Mouse (Mus musculus) lung, embryonic 14.5 days (tissue): ENCODE results near the gene Dph5. TPM values are rescaled to one million over a fixed set of nuclear protein-coding genes. Genes with fewer than 3 reads are reported as not detected.

Experiments used
- ATAC-seq: fragments of 200-750 bp; cut with Nextera tagmentation; 2 replicates; pipeline ENCODE4 v1.8.0; 2017; ENCODE audit warnings: mild to moderate bottlenecking, moderate TSS enrichment, moderate library complexity; ENCODE audit not compliant: insufficient read depth
- DNase-seq: peaks from one replicate; pipeline ENCODE4 v3.0.0-alpha.2; 2015
- H3K27ac ChIP-seq: fragments of 300-500 bp; sonication (generic); 2 replicates; pipeline ENCODE4 v1.5.1; 2014; ENCODE audit warnings: low read depth, mild to moderate bottlenecking, moderate library complexity
- H3K27me3 ChIP-seq: fragments of 300-500 bp; sonication (generic); 2 replicates; pipeline ENCODE4 v1.6.1; 2014; ENCODE audit warnings: low read length, control low read depth; ENCODE audit not compliant: insufficient read depth
- H3K36me3 ChIP-seq: fragments of 300-500 bp; sonication (generic); 2 replicates; pipeline ENCODE4 v1.6.1; 2014; ENCODE audit warnings: control low read depth; ENCODE audit not compliant: insufficient read depth
- H3K4me1 ChIP-seq: fragments of 300-500 bp; sonication (generic); 2 replicates; pipeline ENCODE4 v1.6.1; 2014; ENCODE audit warnings: antibody characterized with exemption, control low read depth; ENCODE audit not compliant: insufficient read depth
- H3K4me2 ChIP-seq: fragments of 300-500 bp; sonication (generic); 2 replicates; pipeline ENCODE4 v1.6.1; 2014; ENCODE audit warnings: mild to moderate bottlenecking
- H3K4me3 ChIP-seq: fragments of 300-500 bp; sonication (generic); 2 replicates; pipeline ENCODE4 v1.5.1; 2014; ENCODE audit warnings: low read depth, low read length
- H3K9ac ChIP-seq: fragments of 300-500 bp; sonication (generic); 2 replicates; pipeline ENCODE4 v1.6.1; 2014
- H3K9me3 ChIP-seq: fragments of 300-500 bp; sonication (generic); 2 replicates; pipeline ENCODE4 v1.6.1; 2016; ENCODE audit warnings: low read depth, low read length, control low read depth
- CTCF ChIP-seq: IDR thresholded peaks from 2 replicates; pipeline ENCODE4 v1.5.1; 2016; ENCODE audit warnings: antibody characterized with exemption, low read depth
- WGBS: fragments of 180-500 bp; shearing (Covaris S2); extraction: QIAGEN DNeasy Blood & Tissue Kit; methylation state at CpG from one replicate; pipeline ENCODE4 v1.1.7; 2014; 5-methylcytosine and 5-hydroxymethylcytosine counted together
- polyA plus RNA-seq: library from polyadenylated mRNA; unstranded; fragments of >200 nt; fragmentation: Nextera tagmentation; extraction: Ambion mirVana; gene quantifications from 2 replicates; pipeline ENCODE4 v1.2.1, GENCODE M21; 2014

Gene Dph5
- polyA plus RNA-seq, 1 experiment from 2014 or later, result 28.0 TPM

- Histone ChIP-seq H3K27ac (no peak overlapping the region), H3K36me3 (peaks cover 56% of the 10 kb centered on the region), H3K27me3 (no peaks in the 10 kb centered on the region), H3K9ac (no peak overlapping the region), H3K4me1 (no peaks in the 10 kb centered on the region), H3K9me3 (no peaks in the 10 kb centered on the region), H3K4me3 (no peak overlapping the region), H3K4me2 (no peak overlapping the region)
- no peak for DNase-seq
- no peak for TF ChIP-seq CTCF
- WGBS, result 80% methylated on average over 4 of the region's 4 CpGs
- ATAC-seq, result no peak
These were observed 64.7 kb downstream of the Dph5 start for GRCm38 (mm10) chr3:115952356-115952755.

GRCm38 (mm10) chr3:115953088-115953487 lies 65.5 kb downstream of the Dph5 start:
- no peak overlapping the region for H3K9ac ChIP-seq
- no peak for DNase-seq
- H3K36me3 ChIP-seq, result peaks cover 57% of the 10 kb centered on the region
- no peak overlapping the region for H3K4me2 ChIP-seq
- H3K4me1 ChIP-seq, result no peaks in the 10 kb centered on the region
- H3K27ac ChIP-seq, result no peak overlapping the region
- no peak for TF ChIP-seq CTCF
- H3K27me3 ChIP-seq, result no peaks in the 10 kb centered on the region
- ATAC-seq, result no peak
- no peak overlapping the region for H3K4me3 ChIP-seq
- 84% methylated on average over 3 of the region's 3 CpGs for WGBS
- H3K9me3 ChIP-seq, result no peaks in the 10 kb centered on the region

- WGBS, result 98% methylated on average over 7 of the region's 7 CpGs
- H3K4me1 ChIP-seq, result no peaks in the 10 kb centered on the region
- no peak overlapping the region for H3K9ac ChIP-seq
- H3K27me3 ChIP-seq, result no peaks in the 10 kb centered on the region
- DNase-seq, result no peak
- H3K4me2 ChIP-seq, result no peak overlapping the region
- no peak for TF ChIP-seq CTCF
- no peaks in the 10 kb centered on the region for H3K9me3 ChIP-seq
- no peak overlapping the region for H3K4me3 ChIP-seq
- no peak for ATAC-seq
- H3K27ac ChIP-seq, result no peak overlapping the region
- H3K36me3 ChIP-seq, result peaks cover 44% of the 10 kb centered on the region
These were observed 69.6 kb downstream of the Dph5 start for GRCm38 (mm10) chr3:115957223-115957622.

- peaks cover 19% of the 10 kb centered on the region; the same call in 1 of the 2 replicates for H3K36me3 ChIP-seq
- DNase-seq (no peak), ATAC-seq (no peak)
- no peaks in the 10 kb centered on the region for H3K27me3 ChIP-seq
- H3K9me3 ChIP-seq, result no peaks in the 10 kb centered on the region
- no peak overlapping the region for H3K4me2 ChIP-seq
- TF ChIP-seq CTCF, result no peak
- H3K4me1 ChIP-seq, result no peaks in the 10 kb centered on the region
- H3K9ac ChIP-seq, result no peak overlapping the region
- H3K27ac ChIP-seq, result no peak overlapping the region
- WGBS, result 89% methylated on average over 11 of the region's 11 CpGs
- H3K4me3 ChIP-seq, result no peak overlapping the region
These were observed 73.8 kb downstream of the Dph5 start for GRCm38 (mm10) chr3:115961311-115962027.

- no peak for ATAC-seq
- H3K27me3 ChIP-seq, result no peaks in the 10 kb centered on the region
These were observed 74.4 kb downstream of the Dph5 start for GRCm38 (mm10) chr3:115962028-115962415.

GRCm38 (mm10) chr3:115963597-115963996 lies 76.0 kb downstream of the Dph5 start:
- Histone ChIP-seq H3K36me3 (peaks cover 7% of the 10 kb centered on the region; the same call in 1 of the 2 replicates), H3K27ac (no peak overlapping the region), H3K27me3 (no peaks in the 10 kb centered on the region), H3K9ac (no peak overlapping the region), H3K9me3 (no peaks in the 10 kb centered on the region), H3K4me1 (no peaks in the 10 kb centered on the region), H3K4me3 (no peak overlapping the region), H3K4me2 (no peak overlapping the region)
- no peak for ATAC-seq
- DNase-seq, result no peak
- TF ChIP-seq CTCF, result no peak
- 95% methylated on average over 1 of the region's 1 CpGs for whole genome bisulfite sequencing

More at GRCm38 (mm10) chr3:115962028-115962415, 74.4 kb downstream of the Dph5 start:
- peaks cover 19% of the 10 kb centered on the region; the same call in 1 of the 2 replicates for H3K36me3 ChIP-seq
- no peaks in the 10 kb centered on the region for H3K9me3 ChIP-seq
- no peak overlapping the region for H3K9ac ChIP-seq
- 82% methylated on average over 4 of the region's 4 CpGs for WGBS
- TF ChIP-seq CTCF, result no peak
- no peak overlapping the region for H3K27ac ChIP-seq
- H3K4me2 ChIP-seq, result no peak overlapping the region
- no peak overlapping the region for H3K4me3 ChIP-seq
- DNase-seq, result no peak
- H3K4me1 ChIP-seq, result no peaks in the 10 kb centered on the region

GRCm38 (mm10) chr3:115964071-115964470 lies 76.4 kb downstream of the Dph5 start:
- Histone ChIP-seq H3K4me1 (no peaks in the 10 kb centered on the region), H3K4me3 (no peak overlapping the region), H3K27me3 (no peaks in the 10 kb centered on the region), H3K9ac (no peak overlapping the region), H3K9me3 (no peaks in the 10 kb centered on the region), H3K27ac (no peak overlapping the region), H3K36me3 (0 out of 2 replicates have a peak, but pooled peaks cover 5% of the 10 kb centered on the region), H3K4me2 (no peak overlapping the region)
- TF ChIP-seq CTCF, result no peak
- 76% methylated on average over 5 of the region's 5 CpGs for WGBS
- DNase-seq (no peak), ATAC-seq (no peak)
